Mouse (Mus musculus) stomach, postnatal 0 days (tissue): ENCODE results near the gene Nt5m.

ENCODE experiments used
- CTCF ChIP-seq: IDR thresholded peaks from 2 replicates; pipeline ENCODE4 v1.5.1; 2016; ENCODE audit warnings: antibody characterized with exemption, low read depth, mild to moderate bottlenecking, moderate library complexity
- EP300 ChIP-seq: optimal IDR thresholded peaks from 2 replicates; pipeline ENCODE3; 2016; ENCODE audit warnings: antibody characterized with exemption

GRCm38 (mm10) chr11:59864316-59864715 is 25.1 kb downstream of the Nt5m start:
- no peak for TF ChIP-seq CTCF
- no peak for TF ChIP-seq EP300
